Mouse (Mus musculus) liver, embryonic 14.5 days (tissue): ENCODE data around the gene Gm5640. TPM values are rescaled to one million over a fixed set of nuclear protein-coding genes. Genes with fewer than 3 reads are reported as not detected.
"Not testable (repeated sequence)": the region's sequence is repeated elsewhere in the genome, so short reads cannot be mapped to it uniquely, and the experiment has no call there.

Source experiments
- ATAC-seq: fragments of 200-750 bp; cut with Nextera tagmentation; 2 replicates; pipeline ENCODE4 v1.8.0; 2017; ENCODE audit warnings: moderate number of reproducible peaks, mild to moderate bottlenecking, moderate library complexity; ENCODE audit not compliant: insufficient read depth
- DNase-seq, 3 experiments: peaks; one replicate each; pipeline ENCODE4 v3.0.0-alpha.2; 2012 to 2013; ENCODE audit warnings: low read depth in 3 of 3, low spot score in 3 of 3
- H3K27ac ChIP-seq: fragments of 300-500 bp; sonication (generic); 2 replicates; pipeline ENCODE4 v1.5.1; 2014; ENCODE audit warnings: moderate library complexity, mild to moderate bottlenecking, control low read depth, inconsistent platforms
- H3K27me3 ChIP-seq: fragments of 300-500 bp; sonication (generic); 2 replicates; pipeline ENCODE4 v1.6.1; 2014; ENCODE audit warnings: mild to moderate bottlenecking, low read length, moderate library complexity; ENCODE audit not compliant: control insufficient read depth, insufficient read depth
- H3K36me3 ChIP-seq: fragments of 300-500 bp; sonication (generic); replicated peaks from 2 replicates; pipeline ENCODE4 v1.6.1; 2014; ENCODE audit warnings: low read depth; ENCODE audit not compliant: control insufficient read depth, insufficient read depth
- H3K4me1 ChIP-seq, 2 experiments: fragments of 200-500 bp in 1 of 2; fragments of 300-500 bp in 1 of 2; sonication (generic) in 1 of 2; replicated peaks; 2 replicates each; pipeline ENCODE4 v1.6.1; 2012 to 2014; ENCODE audit warnings: antibody characterized with exemption in 1 of 2, inconsistent platforms in 1 of 2, low read length in 1 of 2; ENCODE audit not compliant: control insufficient read depth in 2 of 2, insufficient read depth in 2 of 2
- H3K4me2 ChIP-seq: fragments of 300-500 bp; sonication (generic); 2 replicates; pipeline ENCODE4 v1.6.1; 2014; ENCODE audit warnings: low read depth, mild to moderate bottlenecking, control low read depth, moderate library complexity
- H3K4me3 ChIP-seq, 2 experiments: fragments of 200-500 bp in 1 of 2; fragments of 300-500 bp in 1 of 2; sonication (generic) in 1 of 2; 2 replicates each; pipeline ENCODE4 v1.5.1; 2012 to 2014; ENCODE audit warnings: low read depth in 2 of 2, low read length in 2 of 2, mild to moderate bottlenecking in 2 of 2, control low read depth in 1 of 2, inconsistent platforms in 1 of 2, moderate library complexity in 1 of 2; ENCODE audit not compliant: insufficient read depth in 1 of 2
- H3K9ac ChIP-seq: fragments of 300-500 bp; sonication (generic); replicated peaks from 2 replicates; pipeline ENCODE4 v1.6.1; 2014; ENCODE audit warnings: mild to moderate bottlenecking, control low read depth, moderate library complexity
- H3K9me3 ChIP-seq: fragments of 300-500 bp; sonication (generic); 2 replicates; pipeline ENCODE4 v1.6.1; 2016; ENCODE audit warnings: low read length, mixed read lengths; ENCODE audit not compliant: control insufficient read depth
- CTCF ChIP-seq: IDR thresholded peaks from 2 replicates; pipeline ENCODE4 v1.5.1; 2016; ENCODE audit warnings: antibody characterized with exemption, low read depth, control low read depth
- EP300 ChIP-seq: IDR thresholded peaks from 2 replicates; pipeline ENCODE4 v1.6.1; 2016; ENCODE audit warnings: antibody characterized with exemption, low read depth
- WGBS: fragments of 180-500 bp; shearing (Covaris S2); extraction: QIAGEN DNeasy Blood & Tissue Kit; methylation state at CpG from one replicate; pipeline ENCODE4 v1.1.7; 2014; ENCODE audit not compliant: insufficient replicate concordance; 5-methylcytosine and 5-hydroxymethylcytosine counted together
- polyA plus RNA-seq, 2 experiments: library from polyadenylated mRNA; depleted of rRNA in 1 of 2; stranded (reverse) in 1 of 2; unstranded in 1 of 2; fragments of >200 nt; fragmentation: Nextera tagmentation in 1 of 2; extraction: Ambion mirVana in 1 of 2; gene quantifications; 2 replicates each; pipeline versions ENCODE4 v1.2.1 to v1.2.3; 2012 to 2014

Gm5640 gene
- polyA plus RNA-seq (2012; rRNA removed), result not detected in 2 replicates
- polyA plus RNA-seq (2014; fragmentation: Nextera tagmentation; extraction: Ambion mirVana), result not detected in 2 replicates

- not testable (repeated sequence) for H3K27ac ChIP-seq, H3K9me3 ChIP-seq, H3K4me1 ChIP-seq, H3K27me3 ChIP-seq, H3K4me3 ChIP-seq, DNase-seq, ATAC-seq, H3K9ac ChIP-seq, H3K36me3 ChIP-seq, H3K4me2 ChIP-seq
- WGBS, result 58% methylated on average over 1 of the region's 5 CpGs
Observed at GRCm38 (mm10) chrX:74645466-74646323, at the start of gene Gm5640. Gene Gm5640, minus strand, starts transcription at chrX:74645635.

GRCm38 (mm10) chrX:74646393-74646792, 958 bp upstream of the Gm5640 start:
- not testable (repeated sequence) for DNase-seq, H3K27ac ChIP-seq, H3K4me3 ChIP-seq, H3K4me1 ChIP-seq, H3K9ac ChIP-seq, ATAC-seq, H3K27me3 ChIP-seq, H3K4me2 ChIP-seq, H3K36me3 ChIP-seq, H3K9me3 ChIP-seq
- no CpG with 5 or more reads among the region's 1 CpGs for whole genome bisulfite sequencing

DNA sequence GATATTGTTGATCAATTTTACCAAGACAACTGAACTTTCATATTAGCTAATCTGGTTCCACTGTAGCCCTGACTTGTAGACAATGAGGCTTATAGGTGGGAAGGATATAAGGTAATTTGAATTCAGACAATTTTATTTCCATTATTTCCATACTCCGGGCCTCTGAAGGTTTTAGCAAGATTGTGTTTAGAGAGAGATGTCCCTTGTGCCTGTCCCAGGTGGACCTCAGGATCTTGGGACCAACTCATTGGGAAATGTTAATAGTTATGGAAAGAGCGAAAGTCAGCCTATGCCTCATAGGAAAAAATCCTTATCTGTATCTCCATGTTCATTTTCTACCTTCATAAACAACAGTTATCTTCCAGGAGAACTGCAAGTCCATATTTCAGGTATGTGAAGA, 53.1 kb downstream of the Gm5640 start, which contains the start of gene Olfr1325:
Gene Olfr1325, plus strand, starts transcription at position 301 of the 400 bp plus-strand sequence.
- DNase-seq (no peak), ATAC-seq (no peak)
- Histone ChIP-seq H3K4me3 (no peak within 1 kb of the TSS), H3K9me3 (no peaks in the 10 kb centered on the region), H3K9ac (no peak within 1 kb of the TSS), H3K4me1 (no peaks in the 10 kb centered on the region), H3K36me3 (no peaks in the 10 kb centered on the region), H3K4me2 (no peak within 1 kb of the TSS), H3K27ac (no peak within 1 kb of the TSS), H3K27me3 (no peaks in the 10 kb centered on the region)
- TF ChIP-seq EP300 (no peak), CTCF (no peak)
- WGBS, result 66% methylated on average over 2 of the region's 2 CpGs

Other genes with a start within 250 kb of the Gm5640 start
- gene G6pdx, start 216.4 kb downstream of the Gm5640 start, polyA plus RNA-seq (2012; rRNA removed), result 26.3 and 28.7 TPM in 2 replicates
- 44.7 and 49.5 TPM in 2 replicates for gene G6pdx, start 216.4 kb downstream of the Gm5640 start, polyA plus RNA-seq (2014; fragmentation: Nextera tagmentation; extraction: Ambion mirVana)
- not detected in 2 replicates for gene Gm6880, start 164.2 kb downstream of the Gm5640 start, polyA plus RNA-seq (2012; rRNA removed)
- gene Gm6880, start 164.2 kb downstream of the Gm5640 start, polyA plus RNA-seq (2014; fragmentation: Nextera tagmentation; extraction: Ambion mirVana), result not detected in 2 replicates
- not detected in 2 replicates for gene Olfr1326-ps1, start 70.7 kb downstream of the Gm5640 start, polyA plus RNA-seq (2012; rRNA removed)
- not detected in 2 replicates for gene Olfr1326-ps1, start 70.7 kb downstream of the Gm5640 start, polyA plus RNA-seq (2014; fragmentation: Nextera tagmentation; extraction: Ambion mirVana)
- gene Olfr1325, start 53.0 kb downstream of the Gm5640 start, polyA plus RNA-seq (2012; rRNA removed), result not detected in 2 replicates
- not detected in 2 replicates for gene Olfr1325, start 53.0 kb downstream of the Gm5640 start, polyA plus RNA-seq (2014; fragmentation: Nextera tagmentation; extraction: Ambion mirVana)
- not detected in 2 replicates for gene Gm6890, start 95.3 kb upstream of the Gm5640 start, polyA plus RNA-seq (2012; rRNA removed)
- gene Gm6890, start 95.3 kb upstream of the Gm5640 start, polyA plus RNA-seq (2014; fragmentation: Nextera tagmentation; extraction: Ambion mirVana), result not detected in 2 replicates
- not detected in 2 replicates for gene Gm5936, start 191.6 kb upstream of the Gm5640 start, polyA plus RNA-seq (2012; rRNA removed)
- gene Gm5936, start 191.6 kb upstream of the Gm5640 start, polyA plus RNA-seq (2014; fragmentation: Nextera tagmentation; extraction: Ambion mirVana), result not detected in 2 replicates